Mouse (Mus musculus) limb, embryonic 11.5 days (tissue): ENCODE data around the gene Nrf1. TPM values are rescaled to one million over a fixed set of nuclear protein-coding genes. Genes with fewer than 3 reads are reported as not detected.
A peak's percentile ranks its signal among the peaks of the same experiment; 100 is the strongest.

ENCODE experiments used
- ATAC-seq: fragments of 200-750 bp; cut with Nextera tagmentation; 2 replicates; pipeline ENCODE4 v1.8.0; 2017; ENCODE audit warnings: low read depth; ENCODE audit not compliant: insufficient number of reproducible peaks, low FRiP score, low TSS enrichment
- DNase-seq: peaks from one replicate; pipeline ENCODE4 v3.0.0-alpha.2; 2015; ENCODE audit warnings: low spot score
- H3K27ac ChIP-seq: fragments of 300-500 bp; sonication (generic); replicated peaks from 2 replicates; pipeline ENCODE4 v1.5.1; 2014; ENCODE audit warnings: low read depth, mild to moderate bottlenecking, low read length
- H3K27me3 ChIP-seq: fragments of 300-500 bp; sonication (generic); 2 replicates; pipeline ENCODE4 v1.6.1; 2014; ENCODE audit warnings: mild to moderate bottlenecking, low read length, mixed read lengths; ENCODE audit not compliant: control insufficient read depth, insufficient read depth
- H3K36me3 ChIP-seq: fragments of 300-500 bp; sonication (generic); 2 replicates; pipeline ENCODE4 v1.6.1; 2014; ENCODE audit warnings: mild to moderate bottlenecking, low read length, moderate library complexity, mixed read lengths; ENCODE audit not compliant: control insufficient read depth, insufficient read depth
- H3K4me1 ChIP-seq: fragments of 300-500 bp; sonication (generic); 2 replicates; pipeline ENCODE4 v1.6.1; 2014; ENCODE audit warnings: low read length, mixed read lengths; ENCODE audit not compliant: control insufficient read depth, insufficient read depth
- H3K4me2 ChIP-seq: fragments of 300-500 bp; sonication (generic); 2 replicates; pipeline ENCODE4 v1.6.1; 2014; ENCODE audit warnings: low read depth, mild to moderate bottlenecking, moderate library complexity; ENCODE audit not compliant: severe bottlenecking
- H3K4me3 ChIP-seq: fragments of 300-500 bp; sonication (generic); 2 replicates; pipeline ENCODE4 v1.5.1; 2014; ENCODE audit warnings: low read depth, low read length
- H3K9ac ChIP-seq: fragments of 300-500 bp; sonication (generic); 2 replicates; pipeline ENCODE4 v1.6.1; 2014; ENCODE audit warnings: mild to moderate bottlenecking, low read length
- H3K9me3 ChIP-seq: fragments of 300-500 bp; sonication (generic); 2 replicates; pipeline ENCODE4 v1.6.1; 2016; ENCODE audit warnings: low read length; ENCODE audit not compliant: control insufficient read depth
- WGBS: fragments of 180-500 bp; shearing (Covaris S2); extraction: QIAGEN DNeasy Blood & Tissue Kit; methylation state at CpG from one replicate; pipeline ENCODE4 v1.1.7; 2014; 5-methylcytosine and 5-hydroxymethylcytosine counted together
- polyA plus RNA-seq: library from polyadenylated mRNA; unstranded; fragments of >200 nt; fragmentation: Nextera tagmentation; extraction: Ambion mirVana; gene quantifications from 2 replicates; pipeline ENCODE4 v1.2.1, GENCODE M21; 2014

Nrf1 gene
- polyA plus RNA-seq, 1 experiment from 2014 or later, result 80.6 TPM

DNA sequence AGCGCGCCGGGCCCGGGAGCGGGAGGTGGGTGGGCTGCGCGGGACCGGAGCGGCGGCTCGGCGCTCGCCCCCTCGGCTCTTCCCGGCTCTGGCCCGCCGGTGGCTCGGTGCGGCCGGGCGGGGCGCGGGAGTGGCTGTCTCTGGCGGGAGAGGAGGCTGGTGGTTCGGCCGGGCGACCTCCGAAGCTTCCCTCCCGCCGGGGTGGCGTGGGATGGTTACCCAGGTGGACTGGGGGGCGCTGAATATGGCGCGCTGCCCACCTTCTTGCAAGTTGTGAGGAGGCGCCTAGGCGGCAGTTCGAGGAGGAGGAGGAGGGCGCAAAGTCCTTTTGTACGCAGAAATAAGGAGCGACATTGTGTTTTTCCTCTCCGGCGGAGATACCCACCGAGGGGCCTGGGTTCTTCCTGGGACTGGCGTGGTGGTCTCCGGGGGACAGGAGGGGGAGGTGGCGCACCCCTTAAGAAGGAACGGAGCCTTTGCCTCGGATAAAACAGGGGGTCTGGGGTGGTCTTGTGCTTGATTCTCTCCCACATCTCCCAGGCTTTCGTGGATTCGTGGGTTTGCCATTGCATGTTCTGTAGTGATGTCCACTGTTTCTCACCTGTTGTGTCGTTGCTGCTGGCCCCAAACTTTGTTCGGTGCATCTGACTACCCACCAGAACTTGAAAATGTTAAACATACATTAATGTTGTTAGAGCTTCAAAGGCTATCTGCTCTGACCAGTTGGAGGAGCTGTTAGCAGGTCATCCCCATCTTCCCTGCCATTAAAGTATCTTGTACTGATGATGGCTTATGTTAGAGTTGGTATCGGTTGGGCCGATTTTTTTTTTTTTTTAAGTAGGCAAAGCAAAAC lies 939 bp downstream of the Nrf1 start:
- under 1% methylated on average over 51 of the region's 54 CpGs for WGBS
- peak overlapping the region; percentile 100 for H3K9ac ChIP-seq
- no peaks in the 10 kb centered on the region for H3K27me3 ChIP-seq
- H3K4me1 ChIP-seq, result no peaks in the 10 kb centered on the region
- H3K4me2 ChIP-seq, result peak overlapping the region; percentile 44
- H3K9me3 ChIP-seq, result no peaks in the 10 kb centered on the region
- DNase-seq, result peak; percentile 68
- H3K27ac ChIP-seq, result peak overlapping the region; percentile 99
- H3K36me3 ChIP-seq, result peaks cover 3% of the 10 kb centered on the region; the same call in 1 of the 2 replicates
- H3K4me3 ChIP-seq, result peak overlapping the region; percentile 94
- ATAC-seq, result no peak; the same call in 1 of the 2 replicates

DNA sequence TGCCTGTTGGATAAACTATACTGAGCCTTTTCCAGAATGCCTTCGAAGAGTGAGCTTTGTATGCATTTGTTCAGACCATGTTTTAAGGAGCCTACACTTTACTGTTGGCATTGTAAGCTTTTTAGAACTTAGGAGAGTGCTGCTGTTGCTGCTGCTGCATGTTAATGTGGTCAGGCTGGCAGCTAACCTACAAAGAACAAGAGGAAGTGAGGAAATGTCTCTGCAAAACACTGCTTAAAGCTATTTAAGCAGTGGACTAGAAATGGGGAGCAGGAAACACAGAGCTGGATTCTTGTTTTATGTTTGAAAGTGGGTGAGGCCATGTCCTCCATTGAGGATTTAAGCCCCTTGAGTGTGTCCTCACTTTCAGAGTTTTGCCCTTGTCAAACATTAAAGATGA lies 5.3 kb downstream of the Nrf1 start:
- no peak overlapping the region for H3K4me3 ChIP-seq
- 96% methylated on average over 1 of the region's 1 CpGs for WGBS
- no peak for ATAC-seq

DNA sequence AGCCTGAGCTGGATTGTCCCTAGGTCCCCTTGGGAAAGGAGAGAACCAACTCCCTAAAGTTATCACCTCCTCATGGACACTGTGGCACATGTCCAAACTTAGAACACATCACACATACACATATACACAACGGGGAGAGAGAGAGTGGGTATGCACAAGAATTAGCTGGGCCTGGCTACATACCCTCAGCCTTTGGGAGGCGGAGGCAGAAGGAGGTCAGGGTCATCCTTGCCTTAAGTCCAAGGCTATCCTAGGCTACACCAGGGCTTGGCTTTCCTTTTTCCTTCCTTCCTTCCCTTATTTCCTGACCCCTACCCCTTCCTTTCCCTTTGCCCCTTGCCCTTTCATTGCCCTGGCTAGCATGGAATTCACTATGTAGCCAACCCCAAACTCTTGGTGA lies 14.8 kb downstream of the Nrf1 start:
- WGBS, result 89% methylated on average over 2 of the region's 2 CpGs
- H3K4me2 ChIP-seq, result no peak overlapping the region
- H3K9ac ChIP-seq, result no peak overlapping the region
- H3K36me3 ChIP-seq, result no peaks in the 10 kb centered on the region
- H3K27me3 ChIP-seq, result no peaks in the 10 kb centered on the region
- ATAC-seq (no peak), DNase-seq (no peak)
- no peaks in the 10 kb centered on the region for H3K9me3 ChIP-seq
- H3K4me3 ChIP-seq, result no peak overlapping the region
- no peak overlapping the region for H3K27ac ChIP-seq
- no peaks in the 10 kb centered on the region for H3K4me1 ChIP-seq

More for the DNA sequence above, 5.3 kb downstream of the Nrf1 start:
- Histone ChIP-seq H3K4me1 (no peaks in the 10 kb centered on the region), H3K4me2 (no peak overlapping the region), H3K27ac (no peak overlapping the region), H3K9ac (no peak overlapping the region), H3K9me3 (no peaks in the 10 kb centered on the region), H3K27me3 (no peaks in the 10 kb centered on the region), H3K36me3 (peaks cover 3% of the 10 kb centered on the region; the same call in 1 of the 2 replicates)
- DNase-seq, result no peak

DNA sequence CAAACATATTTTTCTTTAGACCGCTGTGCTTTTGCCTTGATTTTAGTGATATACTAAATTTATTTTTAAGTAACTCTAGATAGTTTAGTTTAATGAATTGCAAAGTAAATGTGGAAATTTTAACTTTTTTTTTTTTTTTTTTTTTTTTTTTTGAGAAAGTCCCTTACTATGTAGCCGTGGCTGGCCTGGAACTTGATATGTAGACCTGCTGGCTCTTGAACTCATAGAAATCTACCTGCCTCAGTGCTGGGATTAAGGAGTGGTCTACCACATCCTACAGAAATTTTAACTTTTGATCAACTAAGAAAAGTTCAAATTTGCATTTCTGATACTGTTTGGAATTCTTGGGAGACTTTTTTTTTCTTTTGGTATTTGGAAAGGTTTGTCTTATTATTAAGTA lies 17.6 kb downstream of the Nrf1 start:
- Histone ChIP-seq H3K27ac (no peak overlapping the region), H3K27me3 (no peaks in the 10 kb centered on the region), H3K36me3 (no peaks in the 10 kb centered on the region), H3K4me1 (no peaks in the 10 kb centered on the region), H3K9ac (no peak overlapping the region), H3K4me3 (no peak overlapping the region), H3K9me3 (no peaks in the 10 kb centered on the region), H3K4me2 (no peak overlapping the region)
- DNase-seq (no peak), ATAC-seq (no peak)
- 94% methylated on average over 2 of the region's 2 CpGs for WGBS

DNA sequence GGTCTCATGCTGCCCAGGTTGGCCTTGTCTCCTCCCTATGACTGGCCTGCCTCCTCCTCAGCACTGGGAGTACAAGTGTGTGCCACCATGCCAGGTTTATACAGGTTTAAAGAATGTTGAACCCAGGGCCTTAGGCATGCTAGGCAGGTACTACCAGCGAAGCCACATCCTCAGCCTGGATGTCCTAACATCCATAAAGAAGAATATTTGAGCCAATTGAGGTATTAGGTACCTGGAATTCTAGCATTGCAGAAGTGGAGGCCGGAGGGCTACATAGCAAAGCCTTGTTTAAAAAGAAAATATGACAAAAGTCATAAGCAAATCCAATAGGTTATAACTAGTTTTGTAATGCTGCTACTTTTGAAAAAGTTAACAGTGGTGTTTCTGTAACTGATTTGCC lies 19.0 kb downstream of the Nrf1 start:
- ATAC-seq, result no peak
- H3K27ac ChIP-seq, result no peak overlapping the region
- no peak overlapping the region for H3K9ac ChIP-seq
- no peak overlapping the region for H3K4me2 ChIP-seq
- no peaks in the 10 kb centered on the region for H3K4me1 ChIP-seq
- DNase-seq, result no peak
- no peaks in the 10 kb centered on the region for H3K27me3 ChIP-seq
- no peaks in the 10 kb centered on the region for H3K9me3 ChIP-seq
- no peaks in the 10 kb centered on the region; the same call in 1 of the 2 replicates for H3K36me3 ChIP-seq
- 96% methylated on average over 2 of the region's 2 CpGs for WGBS
- H3K4me3 ChIP-seq, result no peak overlapping the region

DNA sequence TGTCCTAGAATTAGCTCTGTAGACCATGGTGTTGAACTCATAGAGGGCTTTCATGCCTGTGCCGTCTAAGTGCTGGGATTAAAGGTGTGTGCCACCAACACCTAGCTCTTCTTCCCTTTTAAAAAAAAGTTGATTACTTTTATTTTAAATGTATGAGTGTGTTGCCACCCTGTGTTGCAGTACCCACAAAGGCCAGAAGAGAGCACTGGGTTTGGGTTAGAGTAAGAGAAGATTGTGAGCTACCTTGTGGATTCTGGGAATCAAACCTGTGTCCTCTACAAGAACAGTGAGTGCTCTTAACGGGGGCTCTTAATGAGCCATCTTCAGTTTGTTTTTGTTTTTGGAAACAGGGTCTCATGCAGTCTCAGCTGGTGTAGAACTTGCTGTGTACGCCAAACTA lies 24.7 kb downstream of the Nrf1 start:
- no peak for DNase-seq
- WGBS, result 89% methylated on average over 3 of the region's 3 CpGs
- H3K9me3 ChIP-seq, result no peaks in the 10 kb centered on the region
- no peaks in the 10 kb centered on the region for H3K27me3 ChIP-seq
- H3K4me3 ChIP-seq, result no peak overlapping the region
- H3K4me2 ChIP-seq, result no peak overlapping the region
- H3K4me1 ChIP-seq, result 0 out of 2 replicates have a peak, but pooled peaks cover 2% of the 10 kb centered on the region
- H3K9ac ChIP-seq, result no peak overlapping the region
- ATAC-seq, result no peak
- H3K36me3 ChIP-seq, result no peaks in the 10 kb centered on the region; the same call in 1 of the 2 replicates
- no peak overlapping the region for H3K27ac ChIP-seq

DNA sequence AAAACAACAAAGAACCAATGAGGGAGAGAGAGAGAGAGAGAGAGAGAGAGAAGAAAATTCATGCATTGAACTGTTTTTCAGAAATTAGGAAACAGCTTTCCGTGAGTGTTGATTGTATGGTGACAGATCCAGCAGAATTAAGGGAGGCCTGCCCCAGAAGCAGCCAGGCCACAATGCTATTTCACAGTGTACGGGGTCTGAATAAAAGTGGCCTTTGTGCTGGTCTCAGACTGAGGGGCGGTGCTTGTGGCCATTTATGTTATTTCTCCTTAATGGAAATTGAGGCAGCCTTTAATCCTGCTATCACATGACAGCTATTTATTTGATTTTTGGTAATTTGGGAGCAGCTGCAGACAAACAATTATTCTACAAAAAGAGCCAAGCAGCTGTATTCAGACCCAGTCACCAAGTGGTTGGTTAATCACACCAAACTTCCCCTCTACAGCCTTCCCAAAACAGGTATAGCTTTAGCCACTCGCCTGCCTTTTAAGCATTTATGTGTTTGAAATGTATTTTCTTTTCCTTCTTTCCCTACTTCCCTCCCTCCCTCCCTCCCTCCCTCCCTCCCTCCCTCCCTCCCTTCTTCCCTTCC lies 31.2 kb downstream of the Nrf1 start:
- no peak for ATAC-seq
- Histone ChIP-seq H3K4me2 (no peak overlapping the region), H3K27ac (no peak overlapping the region), H3K4me3 (no peak overlapping the region), H3K9ac (no peak overlapping the region), H3K36me3 (no peaks in the 10 kb centered on the region), H3K4me1 (0 out of 2 replicates have a peak, but pooled peaks cover 2% of the 10 kb centered on the region), H3K9me3 (no peaks in the 10 kb centered on the region), H3K27me3 (no peaks in the 10 kb centered on the region)
- DNase-seq, result no peak
- 75% methylated on average over 4 of the region's 4 CpGs for WGBS

DNA sequence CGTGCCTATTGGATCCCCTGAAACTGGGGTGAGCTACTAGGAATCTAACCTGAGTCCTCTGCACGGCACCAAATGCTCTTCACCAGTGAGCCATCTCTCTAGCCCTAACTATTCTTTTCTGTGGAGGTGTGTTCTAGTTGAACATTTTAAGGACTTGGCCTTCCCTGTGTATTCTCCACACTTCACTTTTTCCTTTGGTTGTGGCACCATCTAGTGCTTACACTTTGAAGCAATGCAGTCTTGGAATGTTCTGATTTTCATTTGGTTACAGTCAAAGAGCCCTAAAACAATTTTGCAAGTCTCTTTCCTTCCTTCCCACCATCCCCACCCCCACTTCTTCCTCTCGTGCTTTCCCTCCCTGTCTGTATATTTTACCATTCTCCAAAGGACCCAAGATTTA lies 33.6 kb downstream of the Nrf1 start:
- DNase-seq, result no peak
- no peak overlapping the region for H3K4me3 ChIP-seq
- no peaks in the 10 kb centered on the region for H3K36me3 ChIP-seq
- WGBS, result 82% methylated on average over 3 of the region's 3 CpGs
- H3K4me1 ChIP-seq, result 0 out of 2 replicates have a peak, but pooled peaks cover 2% of the 10 kb centered on the region
- H3K27me3 ChIP-seq, result no peaks in the 10 kb centered on the region
- no peak overlapping the region for H3K4me2 ChIP-seq
- ATAC-seq, result no peak
- H3K9me3 ChIP-seq, result no peaks in the 10 kb centered on the region
- H3K27ac ChIP-seq, result no peak overlapping the region
- H3K9ac ChIP-seq, result no peak overlapping the region
